Mouse (Mus musculus): ENCODE measurements at regions not wholly inside any gene's neighbourhood (a gene's known extent, or its start where the extent isn't known, plus 50 kb on each side); places are given as distances from the start of the nearest gene placed in this dataset.

- no peak for ATAC-seq (ENCODE audit: insufficient number of reproducible peaks, insufficient read depth, low FRiP score, low TSS enrichment)
- no peaks in the 10 kb centered on the region for H3K4me1 ChIP-seq
- H3K27me3 ChIP-seq: no peaks in the 10 kb centered on the region
- 89% methylated on average over 8 of the region's 8 CpGs for WGBS
- H3K4me2 ChIP-seq (replicated peaks): no peak overlapping the region
- no peak overlapping the region for H3K9ac ChIP-seq
- H3K9me3 ChIP-seq: no peaks in the 10 kb centered on the region
- no peaks in the 10 kb centered on the region for H3K36me3 ChIP-seq
- no peak overlapping the region for H3K27ac ChIP-seq
- H3K4me3 ChIP-seq: no peak overlapping the region
Measured at GRCm38 (mm10) chr5:90164434-90164833, 59.4 kb downstream of the Cox18 start.

- no peaks in the 10 kb centered on the region for H3K27me3 ChIP-seq
- WGBS: 72% methylated on average over 18 of the region's 18 CpGs
- H3K27ac ChIP-seq: no peak overlapping the region
- H3K9me3 ChIP-seq: no peaks in the 10 kb centered on the region
- H3K4me3 ChIP-seq: no peak overlapping the region
- no peak overlapping the region for H3K9ac ChIP-seq
- no peaks in the 10 kb centered on the region for H3K4me1 ChIP-seq
- no peak for ATAC-seq (ENCODE audit: insufficient number of reproducible peaks, insufficient read depth, low FRiP score, low TSS enrichment)
- no peaks in the 10 kb centered on the region for H3K36me3 ChIP-seq
- no peak overlapping the region for H3K4me2 ChIP-seq (replicated peaks)
Measured at GRCm38 (mm10) chr5:90163033-90163859, 60.6 kb downstream of the Cox18 start.

GRCm38 (mm10) chr5:90160281-90160680 is 63.5 kb downstream of the Cox18 start:
- no peaks in the 10 kb centered on the region for H3K9me3 ChIP-seq
- H3K27ac ChIP-seq: no peak overlapping the region
- ATAC-seq (ENCODE audit: insufficient number of reproducible peaks, insufficient read depth, low FRiP score, low TSS enrichment): no peak
- no peak overlapping the region for H3K4me2 ChIP-seq (replicated peaks)
- H3K4me3 ChIP-seq: no peak overlapping the region
- no peaks in the 10 kb centered on the region for H3K36me3 ChIP-seq
- H3K9ac ChIP-seq: no peak overlapping the region
- no peaks in the 10 kb centered on the region for H3K4me1 ChIP-seq
- 73% methylated on average over 4 of the region's 4 CpGs for WGBS
- no peaks in the 10 kb centered on the region for H3K27me3 ChIP-seq

- H3K9me3 ChIP-seq: no peaks in the 10 kb centered on the region
- no peak overlapping the region for H3K27ac ChIP-seq
- no peak overlapping the region for H3K4me2 ChIP-seq (replicated peaks)
- ATAC-seq (ENCODE audit: insufficient number of reproducible peaks, insufficient read depth, low FRiP score, low TSS enrichment): no peak
- no peak overlapping the region for H3K9ac ChIP-seq
- no peak overlapping the region for H3K4me3 ChIP-seq
- no peaks in the 10 kb centered on the region for H3K27me3 ChIP-seq
- H3K4me1 ChIP-seq: no peaks in the 10 kb centered on the region
- no peaks in the 10 kb centered on the region for H3K36me3 ChIP-seq
- 89% methylated on average over 4 of the region's 4 CpGs for whole genome bisulfite sequencing
Measured at GRCm38 (mm10) chr5:90156522-90156921, 67.3 kb downstream of the Cox18 start.

GRCm38 (mm10) chr5:90149611-90150532 is 73.9 kb downstream of the Cox18 start:
- WGBS: 81% methylated on average over 22 of the region's 22 CpGs
- H3K9me3 ChIP-seq: no peaks in the 10 kb centered on the region
- H3K36me3 ChIP-seq: no peaks in the 10 kb centered on the region
- H3K4me1 ChIP-seq: no peaks in the 10 kb centered on the region
- H3K27me3 ChIP-seq: no peaks in the 10 kb centered on the region
- no peak overlapping the region for H3K4me2 ChIP-seq (replicated peaks)
- no peak overlapping the region for H3K9ac ChIP-seq
- no peak for ATAC-seq (ENCODE audit: insufficient number of reproducible peaks, insufficient read depth, low FRiP score, low TSS enrichment)
- no peak overlapping the region for H3K4me3 ChIP-seq
- no peak overlapping the region for H3K27ac ChIP-seq

- no peaks in the 10 kb centered on the region for H3K4me1 ChIP-seq
- WGBS: 82% methylated on average over 7 of the region's 7 CpGs
- no peak for ATAC-seq (ENCODE audit: insufficient number of reproducible peaks, insufficient read depth, low FRiP score, low TSS enrichment)
- peaks cover 3% of the 10 kb centered on the region; the same call in 1 of the 2 replicates for H3K9me3 ChIP-seq
- H3K4me3 ChIP-seq: no peak overlapping the region
- H3K36me3 ChIP-seq: no peaks in the 10 kb centered on the region
- no peak overlapping the region for H3K4me2 ChIP-seq (replicated peaks)
- H3K27ac ChIP-seq: no peak overlapping the region
- H3K27me3 ChIP-seq: no peaks in the 10 kb centered on the region
- H3K9ac ChIP-seq: no peak overlapping the region
Measured at GRCm38 (mm10) chr5:90135971-90136370, 87.8 kb downstream of the Cox18 start.

- no peaks in the 10 kb centered on the region for H3K4me1 ChIP-seq
- no peak overlapping the region for H3K9ac ChIP-seq
- H3K4me3 ChIP-seq: no peak overlapping the region
- H3K9me3 ChIP-seq: no peaks in the 10 kb centered on the region
- H3K36me3 ChIP-seq: no peaks in the 10 kb centered on the region
- WGBS: 93% methylated on average over 1 of the region's 1 CpGs
- H3K4me2 ChIP-seq (replicated peaks): no peak overlapping the region
- no peak overlapping the region for H3K27ac ChIP-seq
- no peaks in the 10 kb centered on the region for H3K27me3 ChIP-seq
- ATAC-seq (ENCODE audit: insufficient number of reproducible peaks, insufficient read depth, low FRiP score, low TSS enrichment): no peak
Measured at GRCm38 (mm10) chr5:90107036-90107435, 116.8 kb downstream of the Cox18 start.

- no peak for ATAC-seq (ENCODE audit: insufficient number of reproducible peaks, insufficient read depth, low FRiP score, low TSS enrichment)
- H3K4me3 ChIP-seq: no peak overlapping the region
- 62% methylated on average over 7 of the region's 7 CpGs for WGBS
Measured at GRCm38 (mm10) chr5:90104672-90105071, 119.1 kb downstream of the Cox18 start.

GRCm38 (mm10) chr5:90088541-90088940 is 135.3 kb downstream of the Cox18 start:
- no peak for ATAC-seq (ENCODE audit: insufficient number of reproducible peaks, insufficient read depth, low FRiP score, low TSS enrichment)
- 85% methylated on average over 7 of the region's 7 CpGs for WGBS
- H3K4me2 ChIP-seq (replicated peaks): no peak overlapping the region

More at GRCm38 (mm10) chr5:90104672-90105071, 119.1 kb downstream of the Cox18 start:
- no peak overlapping the region for H3K9ac ChIP-seq
- no peak overlapping the region for H3K4me2 ChIP-seq (replicated peaks)
- no peaks in the 10 kb centered on the region for H3K4me1 ChIP-seq
- H3K27ac ChIP-seq: no peak overlapping the region
- H3K36me3 ChIP-seq: no peaks in the 10 kb centered on the region
- no peaks in the 10 kb centered on the region for H3K27me3 ChIP-seq
- H3K9me3 ChIP-seq: no peaks in the 10 kb centered on the region

GRCm38 (mm10) chr5:90086491-90086890 is 137.3 kb downstream of the Cox18 start:
- no peak overlapping the region for H3K4me3 ChIP-seq
- no peak for ATAC-seq (ENCODE audit: insufficient number of reproducible peaks, insufficient read depth, low FRiP score, low TSS enrichment)
- no peak overlapping the region for H3K27ac ChIP-seq

More at GRCm38 (mm10) chr5:90088541-90088940, 135.3 kb downstream of the Cox18 start:
- Histone ChIP-seq H3K27ac (no peak overlapping the region), H3K27me3 (no peaks in the 10 kb centered on the region), H3K4me1 (no peaks in the 10 kb centered on the region), H3K4me3 (no peak overlapping the region), H3K9ac (no peak overlapping the region), H3K9me3 (no peaks in the 10 kb centered on the region), H3K36me3 (no peaks in the 10 kb centered on the region)

GRCm38 (mm10) chr5:90077025-90077536 is 146.7 kb downstream of the Cox18 start:
- H3K9ac ChIP-seq: no peak overlapping the region
- ATAC-seq (ENCODE audit: insufficient number of reproducible peaks, insufficient read depth, low FRiP score, low TSS enrichment): no peak
- WGBS: 93% methylated on average over 6 of the region's 6 CpGs
- H3K27ac ChIP-seq: no peak overlapping the region
- no peaks in the 10 kb centered on the region for H3K4me1 ChIP-seq
- no peak overlapping the region for H3K4me3 ChIP-seq
- H3K27me3 ChIP-seq: no peaks in the 10 kb centered on the region
- no peaks in the 10 kb centered on the region for H3K9me3 ChIP-seq
- no peaks in the 10 kb centered on the region for H3K36me3 ChIP-seq
- H3K4me2 ChIP-seq (replicated peaks): no peak overlapping the region

More at GRCm38 (mm10) chr5:90086491-90086890, 137.3 kb downstream of the Cox18 start:
- Histone ChIP-seq H3K27me3 (no peaks in the 10 kb centered on the region), H3K9me3 (no peaks in the 10 kb centered on the region), H3K4me2 (replicated peaks) (no peak overlapping the region), H3K36me3 (no peaks in the 10 kb centered on the region), H3K4me1 (no peaks in the 10 kb centered on the region), H3K9ac (no peak overlapping the region)
- WGBS: 65% methylated on average over 6 of the region's 6 CpGs

Data from embryonic facial prominence, embryonic 12.5 days (tissue).